Mouse (Mus musculus) myocyte (in vitro differentiated cells): ENCODE data around the gene Hdac7. TPM values are rescaled to one million over a fixed set of nuclear protein-coding genes. Genes with fewer than 3 reads are reported as not detected.

ENCODE experiments used
- H3K27me3 ChIP-seq: one replicate; pipeline ENCODE4 v1.6.1; 2011; ENCODE audit not compliant: control insufficient read depth, insufficient read depth, insufficient read length
- H3K36me3 ChIP-seq: one replicate; pipeline ENCODE4 v1.6.1; 2011; ENCODE audit not compliant: control insufficient read depth, insufficient read depth
- H3K4me2 ChIP-seq: one replicate; pipeline ENCODE4 v1.6.1; 2011; ENCODE audit warnings: low read depth, control low read depth
- H3K4me3 ChIP-seq: one replicate; pipeline ENCODE4 v1.5.1; 2011; ENCODE audit warnings: mild to moderate bottlenecking, control low read depth, moderate library complexity
- H3K79me2 ChIP-seq: one replicate; pipeline ENCODE4 v1.6.1; 2011; ENCODE audit not compliant: control insufficient read depth, insufficient read depth
- H3ac ChIP-seq: one replicate; pipeline ENCODE4 v1.6.1; 2011; ENCODE audit not compliant: control insufficient read depth, insufficient read length
- CEBPB ChIP-seq: IDR thresholded peaks from 2 replicates; pipeline ENCODE4 v1.6.1; 2011; ENCODE audit warnings: mild to moderate bottlenecking, moderate library complexity; ENCODE audit not compliant: poor library complexity, insufficient read depth, severe bottlenecking
- E2F4 ChIP-seq: IDR thresholded peaks from one replicate; pipeline ENCODE4 v1.6.1; 2011; ENCODE audit warnings: mild to moderate bottlenecking, control low read depth, moderate library complexity; ENCODE audit not compliant: insufficient read depth
- MAX ChIP-seq: IDR thresholded peaks from one replicate; pipeline ENCODE4 v1.6.1; 2011; ENCODE audit warnings: low read depth, mild to moderate bottlenecking, control low read depth
- MYOD1 ChIP-seq, 3 experiments: IDR thresholded peaks; one replicate each; pipeline ENCODE4 v1.6.1; 2011; ENCODE audit warnings: control low read depth in 2 of 3, low read depth in 2 of 3, mild to moderate bottlenecking in 2 of 3, moderate library complexity in 1 of 3; ENCODE audit not compliant: insufficient read length in 2 of 3, control insufficient read depth in 1 of 3
- MYOG ChIP-seq, 3 experiments: IDR thresholded peaks; one replicate each; pipeline ENCODE4 v1.6.1; 2011; ENCODE audit warnings: control low read depth in 2 of 3, low read depth in 2 of 3, mild to moderate bottlenecking in 2 of 3; ENCODE audit not compliant: insufficient read length in 2 of 3, control insufficient read depth in 1 of 3, insufficient read depth in 1 of 3
- POLR2A ChIP-seq: IDR thresholded peaks from one replicate; pipeline ENCODE4 v1.6.1; 2011; ENCODE audit warnings: low read depth, mild to moderate bottlenecking, control low read depth, moderate library complexity; ENCODE audit not compliant: insufficient read length
- POLR2AphosphoS2 ChIP-seq: IDR thresholded peaks from one replicate; pipeline ENCODE4 v1.6.1; 2011; ENCODE audit warnings: low read depth, control low read depth; ENCODE audit not compliant: insufficient read length
- REST ChIP-seq: IDR thresholded peaks from one replicate; pipeline ENCODE4 v1.6.1; 2011; ENCODE audit warnings: mild to moderate bottlenecking, control low read depth, moderate library complexity; ENCODE audit not compliant: insufficient read depth, insufficient read length
- SRF ChIP-seq: IDR thresholded peaks from one replicate; pipeline ENCODE4 v1.6.1; 2011; ENCODE audit warnings: low read depth; ENCODE audit not compliant: control insufficient read depth, insufficient read length
- TCF12 ChIP-seq: IDR thresholded peaks from one replicate; pipeline ENCODE4 v1.6.1; 2011; ENCODE audit warnings: mild to moderate bottlenecking, control low read depth; ENCODE audit not compliant: poor library complexity, insufficient read depth, severe bottlenecking
- TCF3 ChIP-seq: IDR thresholded peaks from one replicate; pipeline ENCODE4 v1.6.1; 2011; ENCODE audit warnings: low read depth, control low read depth; ENCODE audit not compliant: insufficient read length
- USF1 ChIP-seq: IDR thresholded peaks from one replicate; pipeline ENCODE4 v1.6.1; 2011; ENCODE audit warnings: low read depth, mild to moderate bottlenecking, control low read depth, moderate library complexity
- polyA plus RNA-seq: library from polyadenylated mRNA; unstranded; fragments of >200 nt; fragmentation: generic; extraction: Trizol; gene quantifications from one replicate; pipeline ENCODE4 v1.2.1, GENCODE M21; 2012; ENCODE audit warnings: missing spikeins

Gene Hdac7
- polyA plus RNA-seq, 1 experiment, result 17.4 TPM

- Histone ChIP-seq H3ac (no peak overlapping the region), H3K79me2 (peaks cover 60% of the 10 kb centered on the region), H3K36me3 (no peaks in the 10 kb centered on the region), H3K4me2 (no peak overlapping the region), H3K4me3 (no peak overlapping the region), H3K27me3 (no peaks in the 10 kb centered on the region)
- TF ChIP-seq REST (no peak), MYOG (IDR thresholded peaks at IDR 0.05; ENCODE audit: control insufficient read depth in 1 of 3, insufficient read depth in 1 of 3, insufficient read length in 2 of 3, low read depth in 2 of 3) (peak in 1 of 3 experiments; percentile 73), MYOD1 (IDR thresholded peaks at IDR 0.05; ENCODE audit: control insufficient read depth in 1 of 3, insufficient read length in 2 of 3, low read depth in 2 of 3) (peak in 2 of 3 experiments; percentile 1 to 57)
These were observed 24.4 kb downstream of the Hdac7 start for GRCm38 (mm10) chr15:97819937-97820336.

GRCm38 (mm10) chr15:97816199-97816994 lies 27.9 kb downstream of the Hdac7 start:
- Histone ChIP-seq H3K27me3 (no peaks in the 10 kb centered on the region), H3ac (no peak overlapping the region), H3K4me3 (no peak overlapping the region), H3K4me2 (no peak overlapping the region), H3K79me2 (peaks cover 29% of the 10 kb centered on the region), H3K36me3 (no peaks in the 10 kb centered on the region)
- TF ChIP-seq TCF12, result no peak
- TF ChIP-seq MAX, result no peak
- TF ChIP-seq TCF3, result no peak

GRCm38 (mm10) chr15:97815254-97815653 lies 29.0 kb downstream of the Hdac7 start:
- H3K4me3 ChIP-seq, result no peak overlapping the region
- no peak overlapping the region for H3ac ChIP-seq
- H3K36me3 ChIP-seq, result no peaks in the 10 kb centered on the region
- TF ChIP-seq USF1 (no peak), MYOD1 (IDR thresholded peaks at IDR 0.05; ENCODE audit: control insufficient read depth in 1 of 3, insufficient read length in 2 of 3, low read depth in 2 of 3) (no peak), SRF (no peak), POLR2AphosphoS2 (no peak), MAX (no peak), MYOG (IDR thresholded peaks at IDR 0.05; ENCODE audit: control insufficient read depth in 1 of 3, insufficient read depth in 1 of 3, insufficient read length in 2 of 3, low read depth in 2 of 3) (no peak), TCF12 (no peak), REST (no peak)
- no peaks in the 10 kb centered on the region for H3K27me3 ChIP-seq
- H3K4me2 ChIP-seq, result no peak overlapping the region
- peaks cover 18% of the 10 kb centered on the region for H3K79me2 ChIP-seq

GRCm38 (mm10) chr15:97814703-97815102 lies 29.6 kb downstream of the Hdac7 start:
- no peak for TF ChIP-seq SRF
- peak in 1 of 3 experiments; percentile 55 for TF ChIP-seq MYOD1 (IDR thresholded peaks at IDR 0.05; ENCODE audit: control insufficient read depth in 1 of 3, insufficient read length in 2 of 3, low read depth in 2 of 3)
- TF ChIP-seq MYOG (IDR thresholded peaks at IDR 0.05; ENCODE audit: control insufficient read depth in 1 of 3, insufficient read depth in 1 of 3, insufficient read length in 2 of 3, low read depth in 2 of 3), result peak in 1 of 3 experiments; percentile 40
- H3K4me3 ChIP-seq, result no peak overlapping the region
- peaks cover 15% of the 10 kb centered on the region for H3K79me2 ChIP-seq
- H3K4me2 ChIP-seq, result peak overlapping the region; percentile 37
- no peaks in the 10 kb centered on the region for H3K27me3 ChIP-seq
- no peak overlapping the region for H3ac ChIP-seq
- no peaks in the 10 kb centered on the region for H3K36me3 ChIP-seq

- Histone ChIP-seq H3K36me3 (no peaks in the 10 kb centered on the region), H3ac (no peak overlapping the region), H3K4me2 (peak overlapping the region; percentile 19), H3K79me2 (peaks cover 15% of the 10 kb centered on the region), H3K4me3 (no peak overlapping the region), H3K27me3 (no peaks in the 10 kb centered on the region)
- peak in 1 of 3 experiments; percentile 22 for TF ChIP-seq MYOG (IDR thresholded peaks at IDR 0.05; ENCODE audit: control insufficient read depth in 1 of 3, insufficient read depth in 1 of 3, insufficient read length in 2 of 3, low read depth in 2 of 3)
- TF ChIP-seq POLR2AphosphoS2, result no peak
These were observed 30.7 kb downstream of the Hdac7 start for GRCm38 (mm10) chr15:97813452-97814204.

- no peaks in the 10 kb centered on the region for H3K27me3 ChIP-seq
- H3ac ChIP-seq, result no peak overlapping the region
- TF ChIP-seq POLR2AphosphoS2, result no peak
- no peak for TF ChIP-seq TCF3
- no peak for TF ChIP-seq MAX
- TF ChIP-seq MYOD1 (IDR thresholded peaks at IDR 0.05; ENCODE audit: control insufficient read depth in 1 of 3, insufficient read length in 2 of 3, low read depth in 2 of 3), result no peak
- TF ChIP-seq E2F4, result no peak
- no peak for TF ChIP-seq CEBPB
- TF ChIP-seq POLR2A, result no peak
- TF ChIP-seq USF1, result no peak
- no peak for TF ChIP-seq REST
- no peak for TF ChIP-seq TCF12
- peak overlapping the region; percentile 57 for H3K4me2 ChIP-seq
- no peaks in the 10 kb centered on the region for H3K36me3 ChIP-seq
- peaks cover 15% of the 10 kb centered on the region for H3K79me2 ChIP-seq
- no peak overlapping the region for H3K4me3 ChIP-seq
These were observed 31.4 kb downstream of the Hdac7 start for GRCm38 (mm10) chr15:97812875-97813274.
